Mouse (Mus musculus) cerebellum, adult 8-10 months (tissue): ENCODE measurements at regions not wholly inside any gene's neighbourhood (a gene's known extent, or its start where the extent isn't known, plus 50 kb on each side); places are given as distances from the start of the nearest gene placed in this dataset.

ENCODE experiments used
- DNase-seq: peaks from one replicate; pipeline ENCODE4 v3.0.0; 2022

GRCm38 (mm10) chr15:96878796-96879195 is 177.0 kb downstream of the Slc38a4 start:
- DNase-seq, result no peak

DNA sequence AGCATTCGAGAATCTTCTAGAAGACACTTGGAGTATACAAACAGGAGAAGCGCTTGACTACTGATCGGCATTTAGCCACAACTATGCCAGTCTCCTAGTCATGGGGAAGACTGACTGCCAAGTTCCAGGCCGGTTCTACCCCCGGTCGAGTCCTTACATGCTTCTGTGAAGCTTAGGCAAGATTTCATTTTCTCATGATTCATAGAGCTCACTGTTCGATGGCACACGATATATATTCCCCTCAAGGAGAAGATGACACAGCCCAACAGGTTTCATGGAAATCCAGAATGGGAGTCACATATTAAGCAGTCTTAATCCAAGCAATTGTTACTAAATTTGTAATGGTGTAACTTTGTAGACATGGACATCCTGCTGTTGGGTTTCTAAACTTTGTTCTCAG is 177.8 kb downstream of the Slc38a4 start:
- DNase-seq, result no peak

DNA sequence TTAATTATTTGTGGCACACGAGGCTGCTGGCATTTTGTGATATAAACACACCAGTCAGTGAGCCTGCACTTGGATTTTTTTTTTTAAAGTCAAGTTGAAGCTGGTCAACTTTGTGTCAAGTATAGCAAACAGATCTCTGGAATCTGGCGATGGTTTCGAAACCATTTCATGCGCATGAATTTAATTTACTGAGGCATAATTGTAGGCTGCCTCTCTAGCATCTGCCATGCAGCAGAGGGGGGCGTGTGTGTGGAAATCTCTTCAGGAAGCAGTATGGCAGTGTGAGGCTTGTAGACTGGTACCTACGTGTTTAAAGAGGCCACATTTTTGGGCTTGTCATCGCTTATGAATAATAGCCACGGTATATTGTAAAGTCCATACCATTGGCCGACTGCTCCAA is 177.7 kb upstream of the Slc38a2 start:
- no peak for DNase-seq

DNA sequence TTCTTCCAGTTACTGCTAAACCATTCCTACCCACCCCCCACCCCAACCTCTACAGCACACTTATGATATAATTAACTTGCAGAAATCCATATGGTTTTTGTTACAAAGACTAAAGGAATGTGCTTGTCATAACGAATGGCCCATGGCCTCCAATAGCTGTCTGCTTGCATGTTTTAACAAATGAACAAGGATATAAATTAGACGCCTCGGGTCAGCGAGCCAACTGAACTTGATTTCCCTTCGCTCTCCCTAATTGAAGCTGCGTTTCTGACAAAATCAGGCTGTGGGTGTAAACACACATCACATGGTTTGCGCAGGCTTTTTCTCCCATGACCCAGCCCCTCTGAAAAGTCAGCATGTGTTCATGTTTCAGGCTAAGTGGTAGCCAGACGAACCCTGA is 174.6 kb upstream of the Slc38a2 start:
- DNase-seq, result no peak

- no peak for DNase-seq
Observed at GRCm38 (mm10) chr15:96873562-96873961, 174.0 kb upstream of the Slc38a2 start.

- no peak for DNase-seq
Observed at GRCm38 (mm10) chr15:96873126-96873525, 173.6 kb upstream of the Slc38a2 start.

GRCm38 (mm10) chr15:96867701-96868100 is 168.2 kb upstream of the Slc38a2 start:
- no peak for DNase-seq

GRCm38 (mm10) chr15:96865932-96866331 is 166.4 kb upstream of the Slc38a2 start:
- no peak for DNase-seq

DNA sequence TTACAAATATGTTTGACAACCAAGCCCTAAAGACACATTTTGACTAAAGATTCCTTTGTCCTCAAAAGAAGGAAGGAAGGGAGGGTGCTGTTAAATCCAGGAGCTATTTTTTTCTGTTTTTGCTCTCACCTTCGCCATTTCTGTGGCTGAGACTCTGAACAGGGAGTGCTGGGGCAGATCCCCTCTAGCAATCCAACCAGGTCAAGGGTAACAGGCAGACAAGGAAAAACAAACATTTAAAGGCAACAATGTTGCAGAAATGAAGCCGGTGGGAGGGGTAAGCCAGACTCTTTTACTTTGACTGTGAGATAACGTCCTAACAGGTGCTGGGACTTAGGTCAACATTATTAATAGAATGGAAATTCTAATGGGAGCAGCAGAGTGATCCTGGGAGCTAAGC is 158.2 kb upstream of the Slc38a2 start:
- no peak for DNase-seq

DNA sequence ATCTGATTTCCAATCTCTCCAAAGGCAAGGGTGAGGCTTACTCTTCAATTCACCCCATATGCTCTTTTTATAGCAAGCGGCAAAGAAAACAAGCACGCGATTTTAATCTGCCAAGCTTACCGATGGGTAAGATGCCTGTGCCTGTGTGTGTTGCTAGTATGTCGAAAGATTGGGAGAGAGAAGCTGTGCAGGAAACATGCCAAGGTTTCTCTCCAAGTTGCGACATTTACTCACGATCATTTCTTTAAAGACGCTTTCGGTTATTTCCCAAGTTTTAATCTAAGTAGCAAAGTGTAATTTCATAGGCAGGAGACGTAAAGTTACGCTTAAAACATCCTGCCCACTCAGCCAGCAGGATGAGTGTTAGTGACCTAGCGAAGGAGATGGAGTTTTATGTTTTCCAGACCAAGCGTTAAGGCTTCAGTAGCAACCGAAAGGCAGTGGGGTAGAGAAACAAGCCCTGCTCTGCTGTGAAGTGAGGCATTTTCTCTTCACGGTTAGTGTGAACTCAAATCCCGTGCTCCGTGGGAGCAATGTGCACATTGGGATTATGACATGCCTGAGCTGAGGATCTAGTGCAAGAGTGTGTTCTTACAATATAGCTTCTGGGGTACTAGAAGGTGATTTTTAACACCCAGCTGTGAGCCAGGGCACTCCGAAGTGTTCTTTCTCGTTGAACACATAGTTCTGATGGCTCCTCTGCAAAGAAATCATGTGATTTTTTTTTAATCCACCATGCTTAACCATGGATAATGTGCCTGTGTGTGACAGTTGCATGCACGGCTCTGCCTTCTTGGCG is 152.6 kb upstream of the Slc38a2 start:
- DNase-seq, result no peak

DNA sequence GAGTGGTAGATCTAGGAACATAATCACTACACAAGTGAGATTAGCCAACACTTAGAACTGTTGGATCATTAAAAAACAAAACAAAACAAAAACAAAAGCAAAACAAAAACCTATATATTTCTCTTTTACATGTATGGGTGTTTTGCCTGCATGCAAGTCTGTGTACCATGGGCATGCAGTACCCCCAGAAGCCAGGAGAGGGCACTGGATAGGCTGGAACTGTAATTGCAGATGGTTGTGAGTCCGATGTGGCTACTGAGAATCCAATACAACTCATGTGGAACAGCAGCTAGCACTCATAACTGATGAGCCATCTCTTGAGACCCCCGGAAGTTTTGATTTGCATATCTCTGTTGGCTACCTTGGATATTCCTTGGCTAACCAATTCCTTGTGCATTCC is 148.6 kb upstream of the Slc38a2 start:
- DNase-seq, result no peak

DNA sequence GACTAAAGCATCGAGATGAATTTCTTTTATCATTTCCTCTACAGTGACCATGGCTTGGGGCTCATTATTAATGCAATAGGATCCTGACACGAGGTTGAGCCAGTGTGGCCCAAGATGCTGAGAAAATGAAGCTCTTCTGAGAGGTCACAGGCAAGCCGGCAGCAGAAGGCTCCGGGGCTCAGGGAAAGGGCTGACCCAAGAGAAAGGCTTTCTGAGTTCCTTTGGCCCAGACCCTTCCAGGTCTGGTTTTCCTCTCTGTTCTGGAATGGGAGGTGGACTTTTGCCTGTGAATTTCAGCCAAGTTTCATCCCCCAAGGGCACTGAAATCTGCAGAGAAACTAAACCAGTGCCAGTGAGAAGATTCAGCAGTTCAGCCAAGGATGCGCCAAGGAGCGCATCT is 145.7 kb upstream of the Slc38a2 start:
- no peak for DNase-seq

DNA sequence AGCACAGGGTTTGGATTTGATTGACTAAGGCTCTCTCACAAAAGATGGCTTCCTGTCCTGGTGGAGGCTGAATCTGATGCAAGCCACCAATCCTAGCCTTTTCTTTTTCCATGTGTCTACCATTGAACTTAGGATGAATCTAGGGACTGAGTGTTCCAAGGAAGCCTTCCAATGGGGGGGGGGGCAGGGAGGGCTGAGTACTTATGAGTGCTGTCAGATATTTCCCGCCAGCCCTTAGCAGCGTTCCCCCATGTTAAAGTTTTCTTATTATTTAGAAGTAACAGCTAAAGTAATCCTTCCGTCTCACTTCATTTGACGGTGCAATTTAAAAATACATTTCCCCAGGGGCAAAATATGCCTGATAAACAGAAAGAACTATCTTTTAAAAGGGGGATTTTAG is 144.8 kb upstream of the Slc38a2 start:
- DNase-seq, result no peak

DNA sequence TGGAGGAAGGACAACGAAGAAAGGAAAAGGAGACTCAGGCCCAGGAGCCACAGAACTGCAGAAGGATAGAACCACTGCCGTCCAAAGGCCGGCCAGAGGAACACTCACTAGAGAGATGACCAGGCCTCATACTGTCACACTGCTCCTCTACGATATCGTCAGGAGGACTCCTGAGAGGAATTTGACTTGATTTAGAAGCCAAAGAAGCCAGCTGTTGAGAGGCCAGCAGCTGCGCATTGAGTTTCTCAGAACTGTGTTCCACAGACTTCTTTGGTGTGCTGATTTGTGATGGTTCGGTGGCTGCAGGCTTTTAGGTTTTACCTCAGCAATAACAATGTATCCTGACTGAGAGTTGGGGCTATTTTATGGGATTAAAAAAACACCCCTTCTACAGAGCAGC is 144.1 kb upstream of the Slc38a2 start:
- no peak for DNase-seq

DNA sequence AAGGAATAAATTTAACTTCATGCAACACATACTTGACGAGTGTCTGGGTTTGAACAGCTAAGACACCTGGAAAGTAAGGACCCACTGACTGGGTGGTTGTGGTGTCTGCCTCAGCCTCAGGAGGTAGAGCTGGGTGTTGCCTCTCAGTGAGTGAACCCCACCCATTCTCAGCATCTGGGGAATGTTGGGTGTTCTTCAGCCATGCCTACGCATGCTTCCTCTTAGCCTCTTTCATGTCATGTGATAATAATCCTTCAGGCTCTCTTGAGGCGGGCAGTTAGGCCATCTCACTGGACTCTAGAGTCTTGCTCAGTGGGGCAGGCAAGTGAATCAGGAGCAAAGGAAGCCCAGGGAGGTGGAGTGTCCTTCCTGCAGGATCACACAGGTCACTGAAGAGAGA is 143.4 kb upstream of the Slc38a2 start:
- DNase-seq, result no peak

GRCm38 (mm10) chr15:96836670-96837069 is 137.1 kb upstream of the Slc38a2 start:
- DNase-seq, result no peak

- no peak for DNase-seq
Observed at GRCm38 (mm10) chr15:96834862-96835261, 135.3 kb upstream of the Slc38a2 start.

DNA sequence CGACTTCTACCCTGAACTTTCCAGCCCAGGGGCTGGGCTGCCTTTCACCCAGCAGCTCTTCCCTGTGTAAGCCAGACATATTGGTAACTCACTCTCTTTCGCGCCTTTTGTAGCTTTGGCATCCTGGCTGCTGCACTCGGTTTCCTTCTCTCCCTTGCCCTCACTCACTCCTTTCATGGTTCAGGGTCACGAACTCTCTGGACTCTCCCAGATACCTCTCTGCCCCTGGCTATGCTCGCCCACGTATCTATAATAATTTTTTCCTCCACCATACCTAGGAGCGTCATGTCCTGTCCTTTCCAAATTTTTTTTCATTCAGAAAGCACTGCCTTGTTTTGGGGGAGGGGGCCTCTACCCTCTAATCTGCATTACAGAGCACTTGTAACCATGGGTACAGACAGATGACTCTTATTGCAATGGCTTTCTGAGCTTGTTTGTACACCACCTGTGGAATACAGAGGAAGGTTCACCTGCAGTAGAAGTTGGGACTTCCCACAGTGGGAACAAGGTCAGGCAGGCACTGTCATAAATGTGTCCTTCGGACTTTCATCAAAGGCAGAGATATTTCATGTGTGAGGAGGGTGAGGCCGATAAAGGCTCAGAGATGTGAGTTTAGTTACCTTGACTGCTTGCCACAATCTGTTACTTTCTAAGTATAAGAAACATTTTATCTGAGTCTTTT is 134.8 kb upstream of the Slc38a2 start:
- no peak for DNase-seq

- DNase-seq, result no peak
Observed at GRCm38 (mm10) chr15:96832389-96832788, 132.9 kb upstream of the Slc38a2 start.

DNA sequence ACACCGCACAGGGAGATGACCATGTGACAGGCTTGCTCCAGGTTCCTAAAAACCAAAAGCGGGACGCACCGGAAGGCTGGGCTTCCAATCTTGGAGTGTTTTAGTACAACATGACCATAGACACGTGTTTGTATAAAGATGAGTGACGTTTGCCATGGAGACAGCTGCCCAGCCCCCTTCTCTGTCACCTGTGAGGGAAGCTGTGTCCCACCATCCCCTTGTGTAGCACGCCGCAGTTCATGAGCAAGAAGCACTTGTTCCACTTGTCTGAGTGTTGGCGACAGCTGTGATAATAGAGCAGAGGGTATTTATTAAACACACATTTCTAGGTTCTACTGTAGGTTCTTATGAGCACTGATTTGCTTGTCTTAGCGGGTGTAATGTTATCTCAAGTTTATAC is 131.7 kb upstream of the Slc38a2 start:
- no peak for DNase-seq

- no peak for DNase-seq
Observed at GRCm38 (mm10) chr15:96830578-96830977, 131.0 kb upstream of the Slc38a2 start.

DNA sequence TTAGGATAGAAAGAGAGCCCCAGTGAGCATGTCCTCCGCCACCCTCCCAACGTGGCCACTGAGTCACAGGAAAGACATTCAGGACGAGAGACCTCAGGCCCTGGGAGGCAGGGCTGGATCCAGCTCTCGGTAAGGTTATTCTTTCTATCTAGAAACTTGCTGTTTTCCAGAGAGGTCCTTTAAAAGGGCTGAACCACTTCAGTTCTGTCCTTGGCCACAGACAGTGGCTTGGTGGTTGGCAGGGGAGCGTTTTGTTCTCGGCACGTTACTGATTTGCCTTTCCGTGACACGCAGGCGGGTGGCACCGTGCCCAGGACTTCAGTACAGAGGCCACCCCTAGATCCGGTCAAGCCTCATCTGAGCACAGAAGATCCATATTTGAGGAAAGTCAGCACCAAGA is 130.4 kb upstream of the Slc38a2 start:
- DNase-seq, result no peak

- DNase-seq, result no peak
Observed at GRCm38 (mm10) chr15:96828681-96829080, 129.2 kb upstream of the Slc38a2 start.

DNA sequence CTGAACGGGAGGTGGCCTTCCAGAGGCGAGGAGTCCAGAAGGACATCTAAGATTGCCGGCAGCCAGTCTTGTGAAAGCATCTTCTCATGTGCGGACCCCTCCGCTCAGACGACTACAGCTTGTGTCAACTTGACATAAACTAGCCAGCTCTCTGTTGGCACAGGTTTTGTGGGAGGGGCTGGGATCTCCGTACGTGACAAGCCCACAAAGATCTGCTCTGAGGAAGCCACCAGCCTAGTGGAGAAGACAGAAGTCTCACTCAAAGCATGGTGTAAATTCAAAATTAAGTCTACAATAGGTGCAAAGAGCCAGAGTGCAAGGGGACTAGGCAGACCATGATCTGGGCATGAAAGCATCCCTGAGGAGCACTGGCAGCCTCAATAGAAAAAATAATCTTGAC is 128.4 kb upstream of the Slc38a2 start:
- DNase-seq, result no peak

GRCm38 (mm10) chr15:96818435-96818834 is 118.9 kb upstream of the Slc38a2 start:
- DNase-seq, result no peak
